Mouse (Mus musculus): ENCODE measurements around the gene Pknox2. TPM values are rescaled to one million over a fixed set of nuclear protein-coding genes. Genes with fewer than 3 reads are reported as not detected.

Pknox2 gene
- polyA plus RNA-seq, 2 experiments from 2014 or later: not detected

DNA sequence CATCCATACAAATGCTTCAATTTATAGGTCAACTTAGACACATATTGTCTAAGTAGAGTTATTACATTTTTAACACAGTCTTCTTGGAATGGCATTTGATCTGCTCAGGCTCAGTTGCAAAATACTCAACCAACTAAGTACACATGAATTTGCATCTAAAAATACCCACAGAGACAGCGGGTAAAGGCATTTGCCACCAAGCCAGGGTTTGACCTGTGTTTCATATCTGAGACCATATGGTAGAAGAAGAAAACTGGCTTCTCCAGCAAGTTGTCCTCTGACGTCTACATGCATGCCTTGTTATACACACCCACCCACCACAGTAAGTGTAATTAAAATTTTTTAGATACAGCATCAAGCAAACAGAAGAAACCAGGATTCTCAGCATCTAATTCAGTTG, 273.4 kb downstream of the Pknox2 start:
- ATAC-seq: no peak

- no peak for ATAC-seq
These were observed 276.9 kb downstream of the Pknox2 start for GRCm38 (mm10) chr9:36870263-36870662.

- ATAC-seq: no peak
These were observed 278.5 kb downstream of the Pknox2 start for GRCm38 (mm10) chr9:36868662-36869061.

- ATAC-seq: no peak
These were observed 282.1 kb downstream of the Pknox2 start for GRCm38 (mm10) chr9:36864862-36865813.

- ATAC-seq: no peak
These were observed 283.5 kb downstream of the Pknox2 start for GRCm38 (mm10) chr9:36863694-36864093.

GRCm38 (mm10) chr9:36862576-36862975, 284.6 kb downstream of the Pknox2 start:
- no peak for ATAC-seq

DNA sequence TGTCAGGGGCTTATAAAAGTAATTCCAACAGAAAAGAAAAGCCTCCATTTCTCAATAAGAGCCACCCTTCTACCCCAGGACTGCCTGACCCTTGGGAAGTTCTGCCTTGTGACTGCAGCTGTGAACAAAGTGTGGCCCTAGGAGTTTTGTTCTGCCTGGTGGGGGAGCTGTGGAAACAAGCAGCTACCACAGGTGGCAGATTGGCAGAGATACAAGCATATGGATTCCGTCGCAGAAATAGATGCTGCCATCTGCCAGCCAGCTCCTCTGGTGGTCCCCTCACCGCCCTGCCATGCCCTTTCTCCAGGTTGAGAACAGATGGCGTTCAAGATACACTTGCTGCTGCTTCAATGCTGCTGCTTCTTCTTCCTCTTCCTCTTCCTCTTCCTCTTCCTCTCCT, 288.5 kb downstream of the Pknox2 start:
- ATAC-seq: no peak

- ATAC-seq: no peak
These were observed 289.6 kb downstream of the Pknox2 start for GRCm38 (mm10) chr9:36857476-36858117.

- ATAC-seq: no peak
These were observed 290.9 kb downstream of the Pknox2 start for GRCm38 (mm10) chr9:36856351-36856750.

DNA sequence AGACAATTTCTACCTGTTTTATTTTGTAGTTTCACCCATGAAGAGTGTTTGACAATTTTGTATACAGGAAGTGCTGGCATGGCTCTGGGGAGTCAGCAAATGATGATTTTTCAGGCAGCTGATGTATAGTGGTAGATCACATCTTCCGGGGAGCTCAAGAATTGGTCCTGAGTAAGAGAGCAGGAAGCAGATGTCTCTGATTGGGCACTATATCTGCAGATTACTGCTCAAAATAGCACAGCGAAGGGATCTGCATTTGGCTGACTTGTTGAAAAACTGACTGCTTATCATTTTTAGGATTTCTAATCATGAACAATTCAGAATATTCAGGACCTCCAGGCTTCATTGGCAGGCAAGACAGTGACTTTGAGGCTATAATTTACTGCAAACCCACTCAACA, 295.0 kb downstream of the Pknox2 start:
- ATAC-seq: no peak

GRCm38 (mm10) chr9:36850091-36850490, 297.1 kb downstream of the Pknox2 start:
- ATAC-seq: no peak

GRCm38 (mm10) chr9:36848661-36849060, 298.5 kb downstream of the Pknox2 start:
- ATAC-seq: no peak

- no peak for ATAC-seq
These were observed 300.9 kb downstream of the Pknox2 start for GRCm38 (mm10) chr9:36846346-36846745.

Other genes starting within 250 kb of the Pknox2 start
- 1 to 10 TPM; 3.4 to 4.4 TPM for gene Tmem218, start 60.8 kb upstream of the Pknox2 start, polyA plus RNA-seq (2017; shearing (Covaris generic))
- gene Slc37a2, start 108.3 kb upstream of the Pknox2 start, polyA plus RNA-seq (2017; shearing (Covaris generic)): 1 to 10 TPM; 2.4 to 3.6 TPM
- gene Ccdc15, start 201.0 kb upstream of the Pknox2 start, polyA plus RNA-seq (2017; shearing (Covaris generic)): 10 to 100 TPM in 1 of 2 experiments, 1 to 10 TPM in 1; 6.8 to 10.3 TPM
- not detected for gene Hepacam, start 219.9 kb upstream of the Pknox2 start, polyA plus RNA-seq (2017; shearing (Covaris generic))